Mouse (Mus musculus) layer of hippocampus, adult 9-10 months (tissue): Measurements from ENCODE around the gene Dzip1.

Source experiments
- DNase-seq: peaks from one replicate; pipeline ENCODE4 v3.0.0; 2022; ENCODE audit warnings: low spot score

Gene Dzip1

GRCm38 (mm10) chr14:118833241-118833640 lies 92.0 kb downstream of the Dzip1 start:
- no peak for DNase-seq

GRCm38 (mm10) chr14:118831597-118831996 lies 93.7 kb downstream of the Dzip1 start:
- no peak for DNase-seq

DNA sequence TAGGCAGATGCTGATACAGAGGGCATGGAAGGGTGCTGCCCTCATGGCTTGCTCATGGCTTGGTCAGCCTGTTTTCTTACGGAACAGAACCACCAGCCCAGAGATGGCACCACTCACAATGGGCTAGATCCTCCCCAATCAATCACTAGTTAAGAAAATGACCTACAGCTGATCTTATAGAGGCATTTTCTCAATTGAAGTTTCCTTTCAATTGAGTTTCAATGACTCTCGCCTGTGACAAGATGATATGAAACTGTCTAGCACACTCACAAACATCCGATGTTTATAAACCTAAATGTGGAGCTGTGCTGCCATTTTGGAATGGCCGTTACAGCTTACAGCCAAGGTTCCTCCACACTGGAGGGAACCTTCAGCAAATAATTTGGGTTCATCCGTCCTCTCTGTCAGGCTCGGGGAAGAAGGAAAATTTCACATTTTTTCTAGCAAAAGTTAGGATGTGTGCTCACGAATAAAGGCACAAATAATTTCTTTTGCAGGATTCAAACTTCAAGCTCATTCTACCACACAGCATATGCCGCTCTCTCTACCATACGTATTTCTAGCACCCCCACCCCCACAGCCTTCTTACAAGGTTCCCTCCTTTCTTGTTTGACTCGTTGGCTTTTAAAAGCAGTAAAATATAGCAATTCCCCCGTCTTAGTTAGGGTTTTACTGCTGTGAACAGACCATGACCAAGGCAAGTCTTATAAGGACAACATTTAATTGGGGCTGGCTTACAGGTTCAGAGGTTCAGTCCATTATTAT lies 95.7 kb downstream of the Dzip1 start:
- DNase-seq: no peak

- no peak for DNase-seq
These were observed 97.9 kb downstream of the Dzip1 start for GRCm38 (mm10) chr14:118827283-118827904.

GRCm38 (mm10) chr14:118826346-118826745 lies 98.9 kb downstream of the Dzip1 start:
- DNase-seq: no peak
